In the genomic region with DNA sequence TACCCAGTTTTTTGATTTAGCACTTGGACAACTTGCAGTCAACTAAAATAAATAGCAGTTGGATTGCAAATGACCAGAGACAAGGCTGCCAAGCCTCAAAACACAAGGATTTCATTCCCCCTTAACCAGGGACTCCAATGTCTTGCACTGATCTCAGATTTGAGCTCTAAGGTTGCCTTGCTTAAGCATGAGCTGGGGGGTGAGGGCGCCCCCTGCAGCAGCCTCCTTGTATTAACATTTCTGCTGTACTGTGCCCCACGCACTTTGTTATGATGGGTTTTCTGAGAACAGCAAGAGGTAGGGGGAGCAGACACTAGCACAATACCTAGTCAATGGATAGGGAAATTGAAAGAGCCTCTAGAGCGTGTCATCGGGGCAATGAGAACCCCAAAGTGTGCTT, we compare ENCODE assay signal across 9 mouse cellular contexts.
DNase-seq lines count a peak whose midpoint lies in the region; ATAC-seq and TF ChIP-seq lines count a peak whose summit lies in the region.
"Had no signal": no experiment of that assay in that cellular context is flagged by ENCODE, and none has a peak within 500 bp of the region (broad histone marks: within the 10 kb centered on the region; RNA-seq: fewer than 3 reads in every experiment).

No protein-coding gene starts in this region.

- no peaks in the 10 kb centered on the region for H3K27me3 ChIP-seq in limb, embryonic 11.5 days (ENCODE audit: control insufficient read depth, insufficient read depth, low read length)
- no peaks in the 10 kb centered on the region for H3K27me3 ChIP-seq in forebrain, embryonic 13.5 days

- peak; percentile 71 for TF ChIP-seq CTCF in layer of hippocampus, adult 2 months (conservative IDR thresholded peaks at IDR 0.05)

- H3K9ac ChIP-seq in limb, embryonic 11.5 days (ENCODE audit: low read length): no peak overlapping the region
- no peak overlapping the region for H3K9ac ChIP-seq in forebrain, embryonic 13.5 days
- H3K9ac ChIP-seq: embryonic facial prominence, embryonic 13.5 days had no signal

- DNase-seq in CD4-positive, CD25-positive, alpha-beta regulatory T cell, adult 2 months (ENCODE audit: low read depth, low spot score): peak; percentile 49
- DNase-seq in layer of hippocampus, adult 2 months (ENCODE audit: low spot score in 2 of 2): no peak
- DNase-seq in layer of hippocampus, adult 9-11 months: no peak
- DNase-seq in ZHBTc4 (ENCODE audit: low read depth, low spot score): peak; percentile 34
- peak; percentile 41 for DNase-seq in limb, embryonic 11.5 days (ENCODE audit: low spot score)
- no peak for DNase-seq in ovary, postnatal 36 days (ENCODE audit: low spot score)

- 52% methylated on average over 4 of the region's 4 CpGs for WGBS in limb, embryonic 11.5 days
- WGBS in forebrain, embryonic 13.5 days: 41% methylated on average over 4 of the region's 4 CpGs

- H3K9me3 ChIP-seq in limb, embryonic 11.5 days (ENCODE audit: control insufficient read depth, low read length): no peaks in the 10 kb centered on the region
- no peaks in the 10 kb centered on the region for H3K9me3 ChIP-seq in forebrain, embryonic 13.5 days (replicated peaks)
- H3K9me3 ChIP-seq: embryonic facial prominence, embryonic 13.5 days had no signal

- H3K4me1 ChIP-seq in limb, embryonic 11.5 days (ENCODE audit: control insufficient read depth, insufficient read depth, low read length): no peaks in the 10 kb centered on the region
- H3K4me1 ChIP-seq in forebrain, embryonic 13.5 days: no peaks in the 10 kb centered on the region

- no peak for ATAC-seq in CD4-positive, CD25-positive, alpha-beta regulatory T cell, adult 4 months
- no peak for ATAC-seq in limb, embryonic 11.5 days (ENCODE audit: insufficient number of reproducible peaks, low FRiP score, low TSS enrichment, low read depth)
- no peak for ATAC-seq in forebrain, embryonic 13.5 days

- H3K36me3 ChIP-seq in limb, embryonic 11.5 days (ENCODE audit: control insufficient read depth, insufficient read depth, low read length): no peaks in the 10 kb centered on the region
- H3K36me3 ChIP-seq in forebrain, embryonic 13.5 days (ENCODE audit: poor library complexity, severe bottlenecking): no peaks in the 10 kb centered on the region
- H3K36me3 ChIP-seq: embryonic facial prominence, embryonic 13.5 days had no signal

- no peak overlapping the region for H3K27ac ChIP-seq in layer of hippocampus, adult 2 months
- no peak overlapping the region for H3K27ac ChIP-seq in limb, embryonic 11.5 days (replicated peaks; ENCODE audit: low read depth, low read length)
- no peak overlapping the region for H3K27ac ChIP-seq in forebrain, embryonic 13.5 days
- H3K27ac ChIP-seq: embryonic facial prominence, embryonic 13.5 days had no signal

- no peak overlapping the region for H3K4me2 ChIP-seq in limb, embryonic 11.5 days (ENCODE audit: low read depth, severe bottlenecking)
- H3K4me2 ChIP-seq in forebrain, embryonic 13.5 days: no peak overlapping the region
- H3K4me2 ChIP-seq: embryonic facial prominence, embryonic 13.5 days had no signal

- no peak overlapping the region for H3K4me3 ChIP-seq in layer of hippocampus, adult 2 months
- no peak overlapping the region for H3K4me3 ChIP-seq in limb, embryonic 11.5 days (ENCODE audit: low read depth, low read length)
- H3K4me3 ChIP-seq in forebrain, embryonic 13.5 days: no peak overlapping the region
- H3K4me3 ChIP-seq: embryonic facial prominence, embryonic 13.5 days had no signal

Comparison
In these comparisons a context has a peak if more than half of its experiments do, and no peak if none do; other contexts are left out.
1. DNase-seq: peak in CD4-positive, CD25-positive, alpha-beta regulatory T cell, adult 2 months (single experiment), ZHBTc4 (single experiment) and limb, embryonic 11.5 days (single experiment); none in layer of hippocampus, adult 2 months (0 of 2), layer of hippocampus, adult 9-11 months (single experiment) and ovary, postnatal 36 days (single experiment).